Mouse (Mus musculus) neural tube, embryonic 10.5 days (tissue): Measurements from ENCODE around the gene Actr3.

ENCODE experiments used
- DNase-seq: peaks from one replicate; pipeline ENCODE4 v3.0.0-alpha.2; 2017; ENCODE audit warnings: low spot score; ENCODE audit errors: extremely low spot score

Gene Actr3

GRCm38 (mm10) chr1:125435369-125436135 lies at the start of gene Actr3:
TSS of gene Actr3 (minus strand) at chr1:125435727.
- DNase-seq = peak; percentile 100

- no peak for DNase-seq
Observed at GRCm38 (mm10) chr1:125482459-125483287, 47.1 kb upstream of the Actr3 start.

GRCm38 (mm10) chr1:125481842-125482241 lies 46.3 kb upstream of the Actr3 start:
- DNase-seq = no peak

- DNase-seq = no peak
Observed at GRCm38 (mm10) chr1:125478588-125478987, 43.1 kb upstream of the Actr3 start.

DNA sequence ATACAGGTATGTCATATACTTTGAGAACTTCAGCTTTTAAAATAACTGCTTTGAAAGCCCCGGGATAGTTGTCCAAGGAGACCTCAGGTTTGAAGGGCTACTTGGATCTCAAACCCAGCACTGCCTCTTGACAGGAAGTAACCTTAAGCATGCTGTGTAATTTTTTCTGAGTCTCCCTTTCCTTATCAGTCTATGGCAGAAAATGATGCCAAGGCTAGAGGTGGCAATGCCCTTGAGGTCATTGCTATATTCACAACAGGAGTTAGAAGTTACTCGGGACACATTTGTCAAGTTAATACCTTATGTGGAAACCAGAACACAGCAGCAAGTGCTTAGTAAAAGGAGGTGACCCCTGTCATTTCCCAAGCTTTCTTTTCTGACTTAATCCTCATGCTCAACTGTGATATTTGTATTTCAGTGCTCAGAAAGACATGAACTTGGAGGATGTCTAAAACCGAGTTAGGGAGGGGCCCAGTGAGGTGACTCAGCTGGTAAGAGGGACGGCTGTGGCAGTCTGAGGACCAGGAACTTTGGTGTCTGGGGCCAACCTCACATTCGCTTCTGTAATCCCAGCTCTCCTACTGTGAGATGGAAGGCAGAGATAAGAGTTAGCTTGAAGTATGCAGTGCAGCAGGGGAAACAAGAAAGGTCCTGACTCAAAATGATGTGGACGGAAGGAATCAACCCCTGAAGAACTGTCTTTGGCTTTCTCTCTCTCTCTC lies 40.6 kb upstream of the Actr3 start:
- no peak for DNase-seq

DNA sequence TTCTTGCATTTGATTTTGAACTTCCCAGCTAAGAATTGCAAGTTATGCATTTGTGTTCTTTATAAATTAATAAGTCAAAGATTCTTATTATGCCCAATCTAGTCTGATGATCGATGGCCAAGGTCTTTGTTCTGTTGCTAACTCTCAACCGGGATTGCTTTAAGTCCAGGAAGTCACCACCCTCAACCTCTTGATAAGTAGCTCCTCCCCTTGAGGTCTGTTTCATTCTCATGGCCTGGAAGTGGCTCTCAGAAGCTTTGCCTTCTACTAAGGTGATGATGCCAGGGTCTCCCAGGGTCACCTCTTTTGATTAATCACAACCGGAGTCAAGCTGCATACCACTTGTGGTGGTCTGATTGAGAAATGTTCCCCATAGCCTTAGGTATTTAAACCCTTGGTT lies 38.3 kb upstream of the Actr3 start:
- DNase-seq = no peak

- DNase-seq = no peak
Observed at GRCm38 (mm10) chr1:125473126-125473666, 37.7 kb upstream of the Actr3 start.

DNA sequence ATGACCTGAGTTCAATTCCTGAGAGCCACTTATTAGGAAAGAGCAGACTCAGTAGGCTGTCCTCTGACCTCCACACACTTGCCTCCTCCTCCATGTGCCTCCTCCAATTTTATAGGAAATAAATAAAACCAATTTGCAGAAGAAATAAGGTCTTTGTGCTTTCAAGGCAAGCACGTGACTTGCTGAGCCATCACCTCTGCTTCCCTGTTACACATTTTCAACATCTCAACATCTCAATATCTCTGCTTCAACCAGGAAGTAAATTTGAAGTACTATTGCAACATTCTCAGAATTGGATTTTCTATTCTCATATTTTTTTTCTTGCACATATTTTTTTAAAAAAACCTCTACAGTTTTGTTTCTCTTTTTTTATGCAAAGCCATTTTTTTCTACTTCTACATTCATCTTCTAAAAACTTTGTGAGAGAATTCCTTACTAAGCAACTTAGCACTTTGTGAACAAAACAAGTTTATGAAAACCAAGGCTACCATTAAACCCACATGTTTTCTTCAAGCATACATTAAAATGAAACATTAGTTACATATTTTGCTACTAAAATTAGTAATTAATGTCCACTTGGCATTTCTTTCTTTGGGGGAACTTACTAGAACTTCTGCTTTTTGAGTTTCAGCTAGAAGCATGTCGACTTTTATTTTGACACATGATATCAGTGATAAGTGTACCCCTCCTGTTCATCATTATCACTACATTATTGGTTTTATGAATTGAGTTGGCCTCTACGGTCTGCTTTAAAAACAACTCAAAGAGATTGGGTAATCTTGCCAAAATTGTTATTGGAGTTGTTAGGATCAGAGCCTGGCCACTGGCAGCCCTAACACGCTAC lies 35.5 kb upstream of the Actr3 start:
- DNase-seq = no peak

- DNase-seq = no peak
Observed at GRCm38 (mm10) chr1:125467936-125468335, 32.4 kb upstream of the Actr3 start.

DNA sequence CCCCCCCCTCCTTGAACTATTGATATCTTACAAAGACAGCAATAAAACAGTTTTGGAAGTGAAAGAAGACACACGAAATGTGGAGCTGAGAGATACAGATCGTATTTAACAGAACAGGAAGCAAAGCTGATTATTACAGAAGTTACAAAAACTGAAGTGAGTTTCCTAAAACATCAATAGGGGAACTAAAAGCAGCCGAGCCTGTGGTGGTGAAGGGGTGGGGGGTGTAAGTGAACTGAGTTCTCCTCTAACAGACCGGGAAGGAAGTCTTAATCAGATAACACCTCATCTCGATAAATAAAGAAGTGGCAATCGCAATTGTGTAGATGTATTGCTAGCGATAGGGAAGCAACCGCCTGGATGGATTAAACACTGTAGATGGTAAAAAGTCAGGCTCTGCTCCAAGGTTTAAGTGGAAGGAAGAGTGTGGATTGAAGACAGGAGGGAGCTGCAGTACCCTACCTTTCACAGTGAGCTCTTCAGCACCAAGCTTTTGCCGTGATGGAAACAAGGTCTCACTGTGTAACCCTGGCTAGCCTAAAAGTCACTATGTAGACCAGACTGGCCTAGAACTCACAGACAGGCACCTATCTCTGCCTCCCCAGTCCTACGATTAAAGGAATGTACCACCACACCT lies 31.2 kb upstream of the Actr3 start:
- DNase-seq = no peak

DNA sequence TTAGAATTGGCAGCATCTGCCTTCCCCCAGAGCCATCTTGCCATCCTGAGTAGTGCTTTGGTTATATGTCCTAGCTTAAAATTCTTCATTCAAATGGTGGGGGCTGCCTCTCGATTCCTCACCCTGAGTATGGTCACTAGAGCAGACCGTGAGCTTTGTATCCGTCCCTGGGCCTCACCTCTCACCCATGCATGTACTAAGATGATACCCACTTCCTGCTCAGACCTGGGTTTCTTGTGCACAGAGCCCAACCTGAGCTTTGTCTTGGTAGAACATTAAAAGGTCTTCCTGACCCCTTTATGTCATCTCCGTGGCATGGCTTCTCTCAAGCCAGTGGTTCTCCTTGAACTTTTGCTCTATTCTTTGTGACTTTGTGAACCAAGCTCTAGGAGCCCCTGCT lies 28.5 kb upstream of the Actr3 start:
- DNase-seq = no peak

GRCm38 (mm10) chr1:125463349-125463748 lies 27.8 kb upstream of the Actr3 start:
- no peak for DNase-seq

- no peak for DNase-seq
Observed at GRCm38 (mm10) chr1:125462917-125463316, 27.4 kb upstream of the Actr3 start.

GRCm38 (mm10) chr1:125458531-125458930 lies 23.0 kb upstream of the Actr3 start:
- no peak for DNase-seq

GRCm38 (mm10) chr1:125455128-125455527 lies 19.6 kb upstream of the Actr3 start:
- no peak for DNase-seq

GRCm38 (mm10) chr1:125450282-125451000 lies 14.9 kb upstream of the Actr3 start:
- DNase-seq = no peak

DNA sequence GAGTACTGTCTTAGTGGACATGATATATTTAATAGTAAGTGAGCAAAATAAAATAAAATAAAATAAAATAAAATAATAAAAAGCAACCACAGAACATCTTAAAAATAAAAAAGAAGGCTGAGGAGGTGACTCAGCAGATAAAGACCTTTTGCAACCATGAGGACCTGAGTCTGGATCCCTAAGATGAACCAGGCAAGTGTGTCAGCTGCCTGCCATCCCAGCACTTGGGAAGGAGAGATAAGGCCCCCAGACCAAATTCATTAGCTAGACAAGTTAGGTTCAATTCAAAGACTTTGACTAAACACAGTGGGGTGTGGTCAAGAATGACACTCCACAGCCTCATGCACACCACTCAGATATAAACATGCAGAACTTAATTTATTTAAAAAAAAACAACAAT lies 12.4 kb upstream of the Actr3 start:
- DNase-seq = no peak

- DNase-seq = no peak
Observed at GRCm38 (mm10) chr1:125441679-125442078, 6.2 kb upstream of the Actr3 start.

- DNase-seq = no peak
Observed at GRCm38 (mm10) chr1:125441251-125441650, 5.7 kb upstream of the Actr3 start.

DNA sequence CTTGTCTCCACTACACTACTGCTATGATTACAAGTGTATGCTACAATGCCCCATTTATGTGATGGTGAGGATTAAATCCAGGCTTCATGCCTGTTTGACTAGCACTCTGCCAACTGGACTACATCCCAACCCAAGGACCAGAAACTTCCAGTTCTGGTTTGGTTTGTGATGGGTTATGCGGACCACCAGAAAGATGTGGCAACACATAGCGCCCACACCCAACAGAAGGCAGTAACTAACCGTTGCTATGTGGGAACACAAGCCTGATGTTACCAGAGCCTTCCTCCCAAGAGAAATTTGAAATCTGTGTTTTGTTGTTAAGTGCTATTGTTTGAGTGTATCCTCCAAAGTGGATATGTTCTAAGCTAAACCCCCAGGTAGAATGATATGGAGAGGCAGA lies 4.0 kb upstream of the Actr3 start:
- DNase-seq = no peak
